Mouse (Mus musculus) small intestine, adult 2 months (tissue): Measurements from ENCODE around the gene Rcan1.

ENCODE experiments used
- CTCF ChIP-seq: fragments of 200-500 bp; IDR thresholded peaks from 2 replicates; pipeline ENCODE4 v1.5.1; 2012; ENCODE audit warnings: low read depth, mild to moderate bottlenecking, control low read depth, inconsistent platforms, low read length, moderate library complexity, mixed read lengths; ENCODE audit not compliant: insufficient replicate concordance, insufficient read length; ENCODE audit errors: extremely low read depth
- POLR2A ChIP-seq: fragments of 200-500 bp; IDR thresholded peaks from 2 replicates; pipeline ENCODE4 v1.6.1; 2012; ENCODE audit warnings: low read depth, mild to moderate bottlenecking, control low read depth, inconsistent platforms, low read length, moderate library complexity

DNA sequence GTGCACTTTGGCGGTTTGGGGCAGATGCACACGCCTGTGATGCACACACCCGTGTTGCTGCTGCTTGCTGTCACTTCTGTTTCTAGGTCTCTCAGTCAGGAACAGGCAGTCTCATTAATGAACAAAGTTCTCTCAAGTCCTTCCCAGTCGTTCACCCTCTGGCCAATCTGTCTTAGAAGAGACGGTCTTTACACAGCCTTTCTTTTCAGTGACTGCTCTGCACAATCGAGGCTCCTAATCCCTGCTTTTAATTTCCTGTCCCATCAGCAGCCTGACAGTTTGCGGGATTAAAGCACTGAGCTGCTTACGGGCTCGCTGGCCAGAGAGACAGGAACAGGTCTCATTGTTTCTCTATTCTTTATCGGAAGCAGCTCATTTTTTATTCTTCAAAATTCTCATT, 83.0 kb downstream of the Rcan1 start:
- no peak for TF ChIP-seq POLR2A
- no peak for TF ChIP-seq CTCF
